Comparison of ENCODE assay signal across 22 mouse cellular contexts in genomic region chr2:146595673-146596072, GRCm38 (mm10).
DNase-seq lines count a peak whose midpoint lies in the region; ATAC-seq and TF ChIP-seq lines count a peak whose summit lies in the region.
"Had no signal": no experiment of that assay in that cellular context is flagged by ENCODE, and none has a peak within 500 bp of the region (broad histone marks: within the 10 kb centered on the region; RNA-seq: fewer than 3 reads in every experiment).

No protein-coding gene starts in this region.

- no peaks in the 10 kb centered on the region for H3K36me3 ChIP-seq in heart, embryonic 14.5 days (ENCODE audit: control insufficient read depth, insufficient read depth, low read length)
- H3K36me3 ChIP-seq in kidney, postnatal 0 days (ENCODE audit: insufficient read depth, low read length), result no peaks in the 10 kb centered on the region
- no peaks in the 10 kb centered on the region for H3K36me3 ChIP-seq in lung, embryonic 16.5 days (ENCODE audit: control insufficient read depth, insufficient read depth, low read length)
- no peaks in the 10 kb centered on the region for H3K36me3 ChIP-seq in liver, postnatal 0 days (replicated peaks; ENCODE audit: insufficient read depth, low read length)
- H3K36me3 ChIP-seq: embryonic facial prominence, embryonic 15.5 days; forebrain, embryonic 10.5 days; hindbrain, embryonic 10.5 days; hindbrain, embryonic 15.5 days had no signal

- peak; percentile 39; the same call in 1 of the 2 replicates for ATAC-seq in heart, embryonic 14.5 days (ENCODE audit: insufficient number of reproducible peaks, insufficient read depth, low FRiP score, low read depth)
- no peak for ATAC-seq in kidney, postnatal 0 days (replicated peaks; ENCODE audit: low FRiP score, low read depth)
- peak; percentile 41 for ATAC-seq in lung, embryonic 16.5 days (ENCODE audit: low read depth)
- no peak for ATAC-seq in liver, postnatal 0 days
- ATAC-seq: forebrain, embryonic 14.5 days had no signal

- no peak for TF ChIP-seq CTCF in kidney, postnatal 0 days (IDR thresholded peaks at IDR 0.05; ENCODE audit: low read depth)
- TF ChIP-seq CTCF in liver, postnatal 0 days (IDR thresholded peaks at IDR 0.05; ENCODE audit: low read depth), result no peak

- DNase-seq in heart, adult 9 months (ENCODE audit: low spot score in 2 of 2), result no peak
- DNase-seq in kidney, postnatal 0 days (ENCODE audit: low spot score), result peak; percentile 6
- DNase-seq in kidney, adult 8-10 months, result no peak
- no peak for DNase-seq in lung, postnatal 36 days
- DNase-seq in liver, postnatal 0 days, result no peak
- no peak for DNase-seq in yolk sac, embryonic 10.5 days (ENCODE audit: low spot score)
- DNase-seq: adrenal gland, postnatal 10 days; cerebellum, adult 11 months; cerebellum, adult 8-10 months; cerebellum, postnatal 14 days; embryo, embryonic 11 days; gastrocnemius, adult 2 months; gastrocnemius, postnatal 25 days; heart, postnatal 14 days had no signal

- H3K9ac ChIP-seq in heart, embryonic 14.5 days (ENCODE audit: low read length), result no peak overlapping the region
- no peak overlapping the region for H3K9ac ChIP-seq in kidney, postnatal 0 days (ENCODE audit: low read depth, low read length)
- H3K9ac ChIP-seq in lung, embryonic 16.5 days (ENCODE audit: low read length), result no peak overlapping the region
- H3K9ac ChIP-seq in liver, postnatal 0 days (replicated peaks), result no peak overlapping the region
- H3K9ac ChIP-seq: embryonic facial prominence, embryonic 15.5 days; hindbrain, embryonic 15.5 days had no signal

- 0 out of 2 replicates have a peak, but pooled peaks have one; percentile 11 for TF ChIP-seq EP300 in liver, postnatal 0 days (IDR thresholded peaks at IDR 0.05; ENCODE audit: low read depth)

- H3K9me3 ChIP-seq in heart, embryonic 14.5 days (ENCODE audit: control insufficient read depth, low read length), result no peaks in the 10 kb centered on the region
- no peaks in the 10 kb centered on the region for H3K9me3 ChIP-seq in kidney, postnatal 0 days (replicated peaks; ENCODE audit: low read length)
- H3K9me3 ChIP-seq in lung, embryonic 16.5 days (ENCODE audit: control insufficient read depth, low read length), result no peaks in the 10 kb centered on the region
- no peaks in the 10 kb centered on the region for H3K9me3 ChIP-seq in liver, postnatal 0 days (ENCODE audit: low read length)
- H3K9me3 ChIP-seq: embryonic facial prominence, embryonic 15.5 days; forebrain, embryonic 10.5 days; hindbrain, embryonic 10.5 days; hindbrain, embryonic 15.5 days had no signal

- H3K4me1 ChIP-seq in heart, embryonic 14.5 days (ENCODE audit: control insufficient read depth in 2 of 2, insufficient read depth in 2 of 2, low read length in 2 of 2), result no peaks in the 10 kb centered on the region
- no peaks in the 10 kb centered on the region for H3K4me1 ChIP-seq in kidney, postnatal 0 days (replicated peaks; ENCODE audit: insufficient read depth, low read length)
- no peaks in the 10 kb centered on the region for H3K4me1 ChIP-seq in lung, embryonic 16.5 days (replicated peaks; ENCODE audit: control insufficient read depth, insufficient read depth, low read length)
- no peaks in the 10 kb centered on the region for H3K4me1 ChIP-seq in liver, postnatal 0 days (ENCODE audit: insufficient read depth)
- H3K4me1 ChIP-seq: embryonic facial prominence, embryonic 15.5 days; forebrain, embryonic 10.5 days; hindbrain, embryonic 10.5 days; hindbrain, embryonic 15.5 days had no signal

- no peak overlapping the region for H3K27ac ChIP-seq in heart, embryonic 14.5 days (replicated peaks in 1 of 2; ENCODE audit: control insufficient read depth in 1 of 2, insufficient read depth in 1 of 2, low read depth in 2 of 2, low read length in 2 of 2)
- no peak overlapping the region for H3K27ac ChIP-seq in kidney, postnatal 0 days
- no peak overlapping the region for H3K27ac ChIP-seq in lung, embryonic 16.5 days (ENCODE audit: low read length)
- H3K27ac ChIP-seq in liver, postnatal 0 days (ENCODE audit: low read depth), result no peak overlapping the region
- H3K27ac ChIP-seq: embryonic facial prominence, embryonic 15.5 days; forebrain, embryonic 10.5 days; gastrocnemius, adult 2 months; hindbrain, embryonic 10.5 days; hindbrain, embryonic 15.5 days had no signal

- no peak overlapping the region for H3K4me2 ChIP-seq in heart, embryonic 14.5 days (ENCODE audit: low read length)
- no peak overlapping the region for H3K4me2 ChIP-seq in kidney, postnatal 0 days (ENCODE audit: low read length)
- no peak overlapping the region for H3K4me2 ChIP-seq in lung, embryonic 16.5 days (ENCODE audit: low read depth, low read length)
- H3K4me2 ChIP-seq in liver, postnatal 0 days (ENCODE audit: low read depth, low read length), result no peak overlapping the region
- H3K4me2 ChIP-seq: embryonic facial prominence, embryonic 15.5 days; hindbrain, embryonic 15.5 days had no signal

- H3K4me3 ChIP-seq in heart, embryonic 14.5 days (ENCODE audit: control insufficient read depth in 1 of 2, insufficient read depth in 1 of 2, low read depth in 1 of 2, low read length in 2 of 2), result no peak overlapping the region
- H3K4me3 ChIP-seq in kidney, postnatal 0 days (replicated peaks; ENCODE audit: low read depth, low read length), result no peak overlapping the region
- no peak overlapping the region for H3K4me3 ChIP-seq in lung, embryonic 16.5 days (ENCODE audit: low read length)
- no peak overlapping the region for H3K4me3 ChIP-seq in liver, postnatal 0 days (ENCODE audit: low read depth, low read length)
- H3K4me3 ChIP-seq: embryonic facial prominence, embryonic 15.5 days; erythroblast, embryonic 14.5 days; forebrain, embryonic 10.5 days; gastrocnemius, adult 2 months; hindbrain, embryonic 10.5 days; hindbrain, embryonic 15.5 days had no signal

- no peaks in the 10 kb centered on the region for H3K27me3 ChIP-seq in heart, embryonic 14.5 days (ENCODE audit: control insufficient read depth, insufficient read depth, low read length)
- no peaks in the 10 kb centered on the region for H3K27me3 ChIP-seq in kidney, postnatal 0 days (ENCODE audit: insufficient read depth, low read length)
- no peaks in the 10 kb centered on the region for H3K27me3 ChIP-seq in lung, embryonic 16.5 days (ENCODE audit: control insufficient read depth, insufficient read depth, low read depth, low read length)
- no peaks in the 10 kb centered on the region for H3K27me3 ChIP-seq in liver, postnatal 0 days (ENCODE audit: insufficient read depth, low read length)
- H3K27me3 ChIP-seq: embryonic facial prominence, embryonic 15.5 days; hindbrain, embryonic 15.5 days had no signal

- WGBS in heart, embryonic 14.5 days, result 74% methylated on average over 2 of the region's 2 CpGs
- WGBS in kidney, postnatal 0 days, result 80% methylated on average over 2 of the region's 2 CpGs
- WGBS in lung, embryonic 16.5 days, result 72% methylated on average over 2 of the region's 2 CpGs
- WGBS in liver, postnatal 0 days (ENCODE audit: insufficient replicate concordance), result 63% methylated on average over 2 of the region's 2 CpGs

Comparison
In these comparisons a context has a peak if more than half of its experiments do, and no peak if none do; other contexts are left out.
1. ATAC-seq: peak in heart, embryonic 14.5 days (single experiment) and lung, embryonic 16.5 days (single experiment); none in kidney, postnatal 0 days (single experiment) and liver, postnatal 0 days (single experiment).